Mouse (Mus musculus) lung, postnatal 0 days (tissue): ENCODE results near the gene Rad51b.

Source experiments
- CTCF ChIP-seq: IDR thresholded peaks from 2 replicates; pipeline ENCODE4 v1.5.1; 2016; ENCODE audit warnings: antibody characterized with exemption, mild to moderate bottlenecking
- EP300 ChIP-seq: IDR thresholded peaks from 2 replicates; pipeline ENCODE4 v1.6.1; 2016; ENCODE audit warnings: antibody characterized with exemption, mild to moderate bottlenecking, control low read depth

GRCm38 (mm10) chr12:79719847-79720201 is 422.7 kb downstream of the Rad51b start:
- TF ChIP-seq CTCF, result no peak
- no peak for TF ChIP-seq EP300
